Mouse (Mus musculus) cortical plate, adult 2 months (tissue): ENCODE results near the gene Cntrl.

Experiments
- CTCF ChIP-seq: fragments of 200-500 bp; IDR thresholded peaks from 2 replicates; pipeline ENCODE4 v1.5.1; 2011; ENCODE audit warnings: mild to moderate bottlenecking, control low read depth, low read length; ENCODE audit not compliant: insufficient read depth; ENCODE audit errors: extremely low read depth
- POLR2A ChIP-seq: fragments of 200-500 bp; IDR thresholded peaks from 2 replicates; pipeline ENCODE4 v1.6.1; 2011; ENCODE audit warnings: mild to moderate bottlenecking, low read length, control low read depth; ENCODE audit not compliant: insufficient read depth; ENCODE audit errors: extremely low read depth

- TF ChIP-seq CTCF (no peak), POLR2A (no peak)
These were observed 48.4 kb upstream of the Cntrl start for GRCm38 (mm10) chr2:35060897-35061296.
